Mouse (Mus musculus): ENCODE measurements at regions not wholly inside any gene's neighbourhood (a gene's known extent, or its start where the extent isn't known, plus 50 kb on each side); places are given as distances from the start of the nearest gene placed in this dataset.

- no peak for TF ChIP-seq CTCF (conservative IDR thresholded peaks at IDR 0.05; ENCODE audit: low read length)
- no peak for TF ChIP-seq NANOG (IDR thresholded peaks at IDR 0.05; ENCODE audit: borderline replicate concordance, low read length)
Observed at GRCm38 (mm10) chr16:90335499-90335898, 50.3 kb upstream of the Hunk start.

Measured in E14TG2a.4 (cell line).